Mouse (Mus musculus): ENCODE measurements at regions not wholly inside any gene's neighbourhood (a gene's known extent, or its start where the extent isn't known, plus 50 kb on each side); places are given as distances from the start of the nearest gene placed in this dataset.

DNA sequence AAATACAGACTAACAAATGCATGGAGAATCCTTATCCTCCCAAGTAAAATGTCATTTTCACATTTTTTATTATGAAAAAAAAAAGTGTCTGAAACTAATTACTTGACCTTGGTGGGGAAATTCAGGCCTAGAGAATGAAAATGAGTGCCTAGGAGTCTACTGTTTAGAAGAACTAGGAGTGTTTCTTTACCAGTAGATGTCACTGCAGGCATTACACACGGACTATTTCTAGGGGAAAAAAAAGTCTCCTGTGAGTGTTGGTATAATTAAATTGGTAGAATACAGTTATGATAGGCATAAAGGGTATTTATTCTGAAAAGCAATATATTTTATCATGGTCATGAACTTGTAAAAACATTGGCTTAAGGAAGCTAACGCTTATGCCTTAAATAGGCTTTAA, 55.5 kb upstream of the Mpdz start:
- peak; percentile 8 for DNase-seq

DNA sequence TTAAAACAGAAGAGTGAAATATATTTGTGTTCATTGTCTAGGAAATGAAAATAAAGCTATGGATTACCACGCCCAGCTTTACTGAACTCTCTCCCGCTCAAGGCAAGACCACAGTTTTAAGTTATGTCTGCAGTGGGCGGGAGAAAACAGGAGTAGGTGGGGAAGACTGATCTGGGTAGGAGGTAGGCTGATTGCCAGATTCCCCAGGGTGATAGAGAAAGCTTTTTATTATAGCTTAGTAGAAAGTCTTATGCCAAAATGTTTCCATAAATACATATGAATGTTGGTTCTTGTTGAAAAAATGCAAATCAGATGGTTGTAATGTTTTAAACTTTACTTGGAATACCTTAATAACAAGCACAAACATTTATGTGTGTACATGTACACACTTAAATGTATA, 50.2 kb upstream of the Mpdz start:
- DNase-seq: no peak
